Mouse (Mus musculus) spleen, adult 2 months (tissue): ENCODE results near the gene Kdm6b.

Source experiments
- CTCF ChIP-seq: fragments of 200-500 bp; IDR thresholded peaks from 2 replicates; pipeline ENCODE4 v1.5.1; 2011; ENCODE audit warnings: mild to moderate bottlenecking, inconsistent platforms; ENCODE audit not compliant: insufficient read depth, insufficient read length, insufficient replicate concordance; ENCODE audit errors: extremely low read depth
- POLR2A ChIP-seq: fragments of 200-500 bp; IDR thresholded peaks from 2 replicates; pipeline ENCODE4 v1.6.1; 2011; ENCODE audit warnings: low read depth, low read length, inconsistent platforms

- TF ChIP-seq CTCF (no peak), POLR2A (no peak; the same call in 1 of the 2 replicates)
Measured at GRCm38 (mm10) chr11:69369215-69369989, 44.1 kb downstream of the Kdm6b start, which contains the start of gene Chd3.
